Mouse (Mus musculus) bone marrow macrophage, adult 2 months (primary cell): Measurements from ENCODE around the gene Vsig4. TPM values are rescaled to one million over a fixed set of nuclear protein-coding genes. Genes with fewer than 3 reads are reported as not detected.
"Not testable (repeated sequence)": the region's sequence is repeated elsewhere in the genome, so short reads cannot be mapped to it uniquely, and the experiment has no call there.

Experiments used
- H3K27ac ChIP-seq: 2 replicates; pipeline ENCODE4 v1.5.1; 2012; ENCODE audit warnings: low read depth, low read length; ENCODE audit not compliant: insufficient read depth
- H3K4me1 ChIP-seq: 2 replicates; pipeline ENCODE4 v1.6.1; 2012; ENCODE audit warnings: low read length; ENCODE audit not compliant: control insufficient read depth, insufficient read depth
- H3K4me3 ChIP-seq: 2 replicates; pipeline ENCODE4 v1.5.1; 2012; ENCODE audit warnings: mild to moderate bottlenecking, low read length, moderate library complexity; ENCODE audit not compliant: insufficient read depth
- CTCF ChIP-seq: IDR thresholded peaks from 2 replicates; pipeline ENCODE4 v1.5.1; 2012; ENCODE audit warnings: low read depth, mild to moderate bottlenecking, low read length, moderate library complexity
- POLR2A ChIP-seq: IDR thresholded peaks from 2 replicates; pipeline ENCODE4 v1.6.1; 2012; ENCODE audit warnings: mild to moderate bottlenecking, low read depth, low read length, borderline replicate concordance
- polyA plus RNA-seq: library from polyadenylated mRNA; stranded (reverse); fragments of >200 nt; gene quantifications from 2 replicates; pipeline ENCODE4 v1.2.4, GENCODE M21; 2012; ENCODE audit not compliant: missing spikeins, insufficient read depth, insufficient read length

The Vsig4 gene
- polyA plus RNA-seq, 1 experiment: 0.54 TPM

GRCm38 (mm10) chrX:96218088-96218487 lies 75.2 kb downstream of the Vsig4 start:
- TF ChIP-seq POLR2A: no peak
- TF ChIP-seq CTCF: no peak
- Histone ChIP-seq H3K4me1 (peaks cover 3% of the 10 kb centered on the region), H3K4me3 (no peak overlapping the region), H3K27ac (no peak overlapping the region)

- TF ChIP-seq POLR2A (no peak), CTCF (no peak)
- Histone ChIP-seq H3K4me1 (peaks cover 5% of the 10 kb centered on the region), H3K4me3 (no peak overlapping the region), H3K27ac (no peak overlapping the region)
Observed at GRCm38 (mm10) chrX:96206872-96207271, 86.4 kb downstream of the Vsig4 start.

GRCm38 (mm10) chrX:96205143-96205542 lies 88.1 kb downstream of the Vsig4 start:
- not testable (repeated sequence) for H3K4me3 ChIP-seq, H3K27ac ChIP-seq, H3K4me1 ChIP-seq

Other genes with a start within 250 kb of the Vsig4 start
- gene Msn, start 197.4 kb downstream of the Vsig4 start, polyA plus RNA-seq: 426 and 464 TPM in 2 replicates
- gene Heph, start 161.9 kb upstream of the Vsig4 start, polyA plus RNA-seq: 0.15 TPM in 1 of 2 replicates, not detected in the other
- gene Hsf3, start 162.9 kb upstream of the Vsig4 start, polyA plus RNA-seq: not detected in 2 replicates